10 mouse cellular contexts compared by ENCODE assay signal in genomic region chr14:33683701-33684100, GRCm38 (mm10).
DNase-seq lines count a peak whose midpoint lies in the region; ATAC-seq lines count a peak whose summit lies in the region.
"Had no signal": no experiment of that assay in that cellular context is flagged by ENCODE, and none has a peak within 500 bp of the region (broad histone marks: within the 10 kb centered on the region; RNA-seq: fewer than 3 reads in every experiment).

No protein-coding gene starts in this region.

- H3K36me3 ChIP-seq in forebrain, embryonic 11.5 days (ENCODE audit: control insufficient read depth, insufficient read depth, low read length): no peaks in the 10 kb centered on the region
- no peaks in the 10 kb centered on the region for H3K36me3 ChIP-seq in forebrain, embryonic 10.5 days (replicated peaks)
- no peaks in the 10 kb centered on the region for H3K36me3 ChIP-seq in hindbrain, embryonic 10.5 days
- H3K36me3 ChIP-seq in midbrain, embryonic 14.5 days (ENCODE audit: control insufficient read depth, insufficient read depth, low read length): no peaks in the 10 kb centered on the region

- no peaks in the 10 kb centered on the region for H3K4me1 ChIP-seq in forebrain, embryonic 11.5 days (replicated peaks; ENCODE audit: control insufficient read depth, insufficient read depth, low read length)
- peaks cover 13% of the 10 kb centered on the region for H3K4me1 ChIP-seq in forebrain, embryonic 10.5 days
- H3K4me1 ChIP-seq in hindbrain, embryonic 10.5 days (replicated peaks): peaks cover 14% of the 10 kb centered on the region; the same call in 1 of the 2 replicates
- H3K4me1 ChIP-seq in midbrain, embryonic 14.5 days (ENCODE audit: control insufficient read depth, insufficient read depth, low read length): no peaks in the 10 kb centered on the region

- peak; percentile 71 for ATAC-seq in forebrain, embryonic 11.5 days (replicated peaks; ENCODE audit: low FRiP score)
- ATAC-seq in midbrain, embryonic 14.5 days (ENCODE audit: low FRiP score, low TSS enrichment): peak; percentile 81
- ATAC-seq in erythroid progenitor cell, adult 5-6 weeks (replicated peaks; ENCODE audit: low FRiP score, poor library complexity, severe bottlenecking): no peak
- ATAC-seq: liver, postnatal 0 days had no signal

- no peak overlapping the region for H3K4me2 ChIP-seq in forebrain, embryonic 11.5 days (ENCODE audit: low read depth, low read length, severe bottlenecking)
- no peak overlapping the region for H3K4me2 ChIP-seq in midbrain, embryonic 14.5 days (ENCODE audit: low read length)

- no peak overlapping the region for H3K4me3 ChIP-seq in forebrain, embryonic 11.5 days (ENCODE audit: low read depth, low read length)
- H3K4me3 ChIP-seq in forebrain, embryonic 10.5 days: no peak overlapping the region
- H3K4me3 ChIP-seq in hindbrain, embryonic 10.5 days: no peak overlapping the region
- H3K4me3 ChIP-seq in midbrain, embryonic 14.5 days (replicated peaks; ENCODE audit: low read depth, low read length): no peak overlapping the region

- no peak for DNase-seq in forebrain, embryonic 11.5 days (ENCODE audit: low spot score)
- no peak for DNase-seq in forebrain, embryonic 10.5 days (ENCODE audit: extremely low spot score, low spot score)
- peak; percentile 41 for DNase-seq in brain, adult 2 months (ENCODE audit: low read depth, low spot score)
- peak; percentile 57 for DNase-seq in hindbrain, embryonic 10.5 days (ENCODE audit: low spot score)
- DNase-seq in midbrain, embryonic 14.5 days: peak; percentile 65
- no peak for DNase-seq in spleen, postnatal 36 days (ENCODE audit: low spot score in 2 of 2)
- no peak for DNase-seq in urinary bladder, postnatal 10 days (ENCODE audit: low spot score)
- DNase-seq: cerebellum, adult 11-12 months; liver, postnatal 0 days had no signal

- WGBS in forebrain, embryonic 11.5 days: 55% methylated on average over 13 of the region's 13 CpGs
- 64% methylated on average over 13 of the region's 13 CpGs for WGBS in forebrain, embryonic 10.5 days
- 41% methylated on average over 13 of the region's 13 CpGs for WGBS in hindbrain, embryonic 10.5 days
- 34% methylated on average over 13 of the region's 13 CpGs for WGBS in midbrain, embryonic 14.5 days

- H3K27ac ChIP-seq in forebrain, embryonic 11.5 days (ENCODE audit: low read depth, low read length): no peak overlapping the region
- H3K27ac ChIP-seq in forebrain, embryonic 10.5 days: no peak overlapping the region
- no peak overlapping the region for H3K27ac ChIP-seq in hindbrain, embryonic 10.5 days
- H3K27ac ChIP-seq in midbrain, embryonic 14.5 days (replicated peaks; ENCODE audit: low read depth, low read length): 0 out of 2 replicates have a peak overlapping the region, but pooled peaks have one; percentile 45

- H3K9me3 ChIP-seq in forebrain, embryonic 11.5 days (ENCODE audit: control insufficient read depth, low read length): no peaks in the 10 kb centered on the region
- H3K9me3 ChIP-seq in forebrain, embryonic 10.5 days: no peaks in the 10 kb centered on the region
- H3K9me3 ChIP-seq in hindbrain, embryonic 10.5 days: no peaks in the 10 kb centered on the region
- H3K9me3 ChIP-seq in midbrain, embryonic 14.5 days (ENCODE audit: control insufficient read depth, low read length): no peaks in the 10 kb centered on the region

- no peak overlapping the region for H3K9ac ChIP-seq in forebrain, embryonic 11.5 days (ENCODE audit: low read length)
- no peak overlapping the region for H3K9ac ChIP-seq in midbrain, embryonic 14.5 days (replicated peaks; ENCODE audit: low read length)
- H3K9ac ChIP-seq: liver, postnatal 0 days had no signal

- no peaks in the 10 kb centered on the region for H3K27me3 ChIP-seq in forebrain, embryonic 11.5 days (ENCODE audit: control insufficient read depth, insufficient read depth, low read length)
- H3K27me3 ChIP-seq in forebrain, embryonic 10.5 days (ENCODE audit: poor library complexity, severe bottlenecking): no peaks in the 10 kb centered on the region
- 0 out of 2 replicates have a peak, but pooled peaks cover 3% of the 10 kb centered on the region for H3K27me3 ChIP-seq in hindbrain, embryonic 10.5 days (ENCODE audit: insufficient read depth, poor library complexity, severe bottlenecking)
- H3K27me3 ChIP-seq in midbrain, embryonic 14.5 days (ENCODE audit: control insufficient read depth, insufficient read depth, low read length): no peaks in the 10 kb centered on the region

Comparison
In these comparisons a context has a peak if more than half of its experiments do, and no peak if none do; other contexts are left out.
1. DNase-seq: peak in brain, adult 2 months (single experiment), hindbrain, embryonic 10.5 days (single experiment) and midbrain, embryonic 14.5 days (single experiment); none in forebrain, embryonic 11.5 days (single experiment), forebrain, embryonic 10.5 days (single experiment), spleen, postnatal 36 days (0 of 2) and urinary bladder, postnatal 10 days (single experiment).